Mouse (Mus musculus): Measurements from ENCODE around the gene Gm16429. TPM values are rescaled to one million over a fixed set of nuclear protein-coding genes. Genes with fewer than 3 reads are reported as not detected.
"Not testable (repeated sequence)": the region's sequence is repeated elsewhere in the genome, so short reads cannot be mapped to it uniquely, and the experiment has no call there.

The Gm16429 gene
- total RNA-seq (2021): not detected
- long read RNA-seq, experiment 1: 0 reads
- long read RNA-seq, experiment 2: 0 reads

GRCm38 (mm10) chr5:93928952-93929351, at the start of gene Gm16429:
TSS of gene Gm16429 (minus strand) at chr5:93929052.
- DNase-seq; H3K27ac ChIP-seq; H3K4me3 ChIP-seq; intact Hi-C loops (cut with DNase I): not testable (repeated sequence)

Other genes with a start within 250 kb of the Gm16429 start
- not detected for gene Gm7792, start 85.3 kb downstream of the Gm16429 start, total RNA-seq (2021)
- gene BC061212, start 141.5 kb upstream of the Gm16429 start, total RNA-seq (2021): not detected
- not detected for gene Gm6351, start 147.3 kb upstream of the Gm16429 start, total RNA-seq (2021)